Comparison of ENCODE assay signal across 10 mouse cellular contexts in the genomic region with DNA sequence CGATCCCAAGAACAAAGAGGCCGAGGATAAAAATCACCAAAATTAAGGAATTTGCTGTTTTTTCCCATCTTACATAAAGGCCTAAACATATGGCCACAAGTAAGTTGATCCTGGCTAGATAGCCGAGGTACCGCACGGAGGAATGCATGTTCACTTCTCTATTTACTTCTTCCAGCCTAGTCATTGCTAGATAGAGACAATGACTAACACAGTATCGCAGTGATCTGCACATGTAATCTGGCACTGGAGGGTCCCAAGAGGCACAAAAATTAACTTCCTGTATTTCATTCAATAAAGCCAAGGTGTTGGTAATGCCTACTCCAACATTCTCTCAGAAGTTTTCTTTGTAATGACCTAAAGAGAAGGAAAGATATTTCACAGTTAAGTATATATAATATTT.
"Had no signal": no experiment of that assay in that cellular context is flagged by ENCODE, and none has a peak within 500 bp of the region (broad histone marks: within the 10 kb centered on the region; RNA-seq: fewer than 3 reads in every experiment).

No protein-coding gene starts in this region.

- DNase-seq: kidney, postnatal 10 days; kidney, postnatal 4 days; liver, embryonic 13.5 days; lung, adult 2 months; lung, postnatal 14 days; lung, postnatal 4 days; midbrain, embryonic 14.5 days; thymus, adult 2 months; thymus, postnatal 14 days; thymus, postnatal 4 days had no signal
